Mouse (Mus musculus) CH12.LX (cell line): ENCODE measurements at regions not wholly inside any gene's neighbourhood (a gene's known extent, or its start where the extent isn't known, plus 50 kb on each side); places are given as distances from the start of the nearest gene placed in this dataset.

Experiments used
- CTCF ChIP-seq, 2 experiments: IDR thresholded peaks in 1 of 2; conservative IDR thresholded peaks in 1 of 2; 2 replicates each; pipeline ENCODE4 v1.5.1; 2011 to 2012; ENCODE audit warnings: low read depth in 2 of 2, low read length in 2 of 2, improper control_type of control experiment in 1 of 2, inconsistent platforms in 1 of 2, mild to moderate bottlenecking in 1 of 2, moderate library complexity in 1 of 2
- GABPA ChIP-seq: IDR thresholded peaks from 2 replicates; pipeline ENCODE4 v1.6.1; 2012; ENCODE audit warnings: low read depth, low read length, improper control_type of control experiment, inconsistent platforms; ENCODE audit not compliant: insufficient replicate concordance
- POLR2A ChIP-seq: IDR thresholded peaks from 2 replicates; pipeline ENCODE4 v1.6.1; 2011; ENCODE audit warnings: low read depth, mild to moderate bottlenecking, improper control_type of control experiment, low read length
- POLR2AphosphoS2 ChIP-seq: IDR thresholded peaks from 2 replicates; pipeline ENCODE4 v1.6.1; 2011; ENCODE audit warnings: low read depth, low read length, improper control_type of control experiment
- RCOR1 ChIP-seq: conservative IDR thresholded peaks from 2 replicates; pipeline ENCODE4 v1.6.1; 2012; ENCODE audit warnings: low read depth, mild to moderate bottlenecking, inconsistent platforms, low read length, improper control_type of control experiment
- USF1 ChIP-seq: IDR thresholded peaks from 2 replicates; pipeline ENCODE4 v1.6.1; 2014; ENCODE audit warnings: low read depth, mild to moderate bottlenecking, inconsistent platforms, low read length, improper control_type of control experiment
- ZC3H11A ChIP-seq: IDR thresholded peaks from 2 replicates; pipeline ENCODE4 v1.6.1; 2012; ENCODE audit warnings: low read depth, mild to moderate bottlenecking, inconsistent platforms, low read length, improper control_type of control experiment

- TF ChIP-seq USF1: no peak
- TF ChIP-seq CTCF (conservative IDR thresholded peaks at IDR 0.05 in 1 of 2, IDR thresholded peaks at IDR 0.05 in 1 of 2; ENCODE audit: low read depth in 2 of 2, low read length in 2 of 2): peak; percentile 10 to 72; a peak in 2 of 4 replicates
- TF ChIP-seq ZC3H11A: no peak
- no peak for TF ChIP-seq POLR2AphosphoS2
- TF ChIP-seq POLR2A: no peak
- no peak for TF ChIP-seq GABPA
- no peak for TF ChIP-seq RCOR1
Observed at GRCm38 (mm10) chr12:39621266-39621665, 416.6 kb downstream of the Arl4a start.
